Mouse (Mus musculus) small intestine, adult 2 months (tissue): ENCODE results near the gene Rfc5.

Experiments
- CTCF ChIP-seq: fragments of 200-500 bp; IDR thresholded peaks from 2 replicates; pipeline ENCODE4 v1.5.1; 2012; ENCODE audit warnings: low read depth, mild to moderate bottlenecking, control low read depth, inconsistent platforms, low read length, moderate library complexity, mixed read lengths; ENCODE audit not compliant: insufficient replicate concordance, insufficient read length; ENCODE audit errors: extremely low read depth
- POLR2A ChIP-seq: fragments of 200-500 bp; IDR thresholded peaks from 2 replicates; pipeline ENCODE4 v1.6.1; 2012; ENCODE audit warnings: low read depth, mild to moderate bottlenecking, control low read depth, inconsistent platforms, low read length, moderate library complexity

DNA sequence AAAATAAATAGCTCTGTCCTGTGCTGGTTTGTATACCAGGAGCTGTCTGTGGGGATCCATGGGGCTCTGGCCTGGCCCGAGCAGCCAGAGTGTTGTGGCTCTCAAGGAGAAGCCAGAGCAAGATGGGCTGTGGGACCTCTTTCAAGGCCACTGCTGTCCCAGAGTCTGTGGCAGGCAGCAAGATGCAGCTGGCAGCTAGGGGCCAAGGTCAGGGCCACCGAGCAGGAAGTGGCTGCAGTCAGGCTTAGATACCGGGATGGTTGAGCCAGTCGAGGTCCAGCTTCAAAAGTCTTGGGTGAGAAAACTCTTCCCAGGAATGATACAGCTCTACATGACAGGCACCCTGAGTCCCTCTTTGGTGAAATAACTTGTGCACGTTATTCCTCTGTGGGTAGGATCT, 41.8 kb downstream of the Rfc5 start:
- TF ChIP-seq CTCF (no peak), POLR2A (no peak)
